Mouse (Mus musculus): Measurements from ENCODE around the gene Mgat5b. TPM values are rescaled to one million over a fixed set of nuclear protein-coding genes. Genes with fewer than 3 reads are reported as not detected.

The Mgat5b gene
- polyA plus RNA-seq, 1 experiment from 2014 or later: 0.24 TPM

- no peak overlapping the region for H3K27ac ChIP-seq
- no peak for DNase-seq (ENCODE audit: low spot score)
- H3K9ac ChIP-seq (ENCODE audit: low read depth, low read length): no peak overlapping the region
- no peak overlapping the region for H3K4me3 ChIP-seq (replicated peaks; ENCODE audit: low read depth, low read length)
- peaks cover 30% of the 10 kb centered on the region for H3K27me3 ChIP-seq (ENCODE audit: insufficient read depth, low read length)
- no peaks in the 10 kb centered on the region for H3K9me3 ChIP-seq (replicated peaks; ENCODE audit: low read length)
- H3K36me3 ChIP-seq (ENCODE audit: insufficient read depth, low read length): no peaks in the 10 kb centered on the region
- no peak overlapping the region for H3K4me2 ChIP-seq (ENCODE audit: low read length)
- 74% methylated on average over 5 of the region's 5 CpGs for WGBS
- peaks cover 9% of the 10 kb centered on the region for H3K4me1 ChIP-seq (replicated peaks; ENCODE audit: insufficient read depth, low read length)
- ATAC-seq (replicated peaks; ENCODE audit: low FRiP score, low read depth): no peak
- TF ChIP-seq CTCF (IDR thresholded peaks at IDR 0.05; ENCODE audit: low read depth): no peak
Observed at GRCm38 (mm10) chr11:116914267-116914885, 4.3 kb upstream of the Mgat5b start.

- Histone ChIP-seq H3K4me1 (replicated peaks; ENCODE audit: insufficient read depth, low read length) (peaks cover 10% of the 10 kb centered on the region), H3K4me2 (ENCODE audit: low read length) (no peak overlapping the region), H3K9me3 (replicated peaks; ENCODE audit: low read length) (no peaks in the 10 kb centered on the region), H3K36me3 (ENCODE audit: insufficient read depth, low read length) (no peaks in the 10 kb centered on the region), H3K27ac (no peak overlapping the region), H3K9ac (ENCODE audit: low read depth, low read length) (no peak overlapping the region), H3K4me3 (replicated peaks; ENCODE audit: low read depth, low read length) (no peak overlapping the region), H3K27me3 (ENCODE audit: insufficient read depth, low read length) (peaks cover 39% of the 10 kb centered on the region)
- WGBS: 90% methylated on average over 3 of the region's 3 CpGs
- no peak for DNase-seq (ENCODE audit: low spot score)
- TF ChIP-seq CTCF (IDR thresholded peaks at IDR 0.05; ENCODE audit: low read depth): no peak
- no peak for ATAC-seq (replicated peaks; ENCODE audit: low FRiP score, low read depth)
Observed at GRCm38 (mm10) chr11:116915241-116915640, 3.4 kb upstream of the Mgat5b start.

- DNase-seq (ENCODE audit: low spot score) (peak; percentile 37), ATAC-seq (replicated peaks; ENCODE audit: low FRiP score, low read depth) (no peak)
- no peak overlapping the region for H3K9ac ChIP-seq (ENCODE audit: low read depth, low read length)
- peaks cover 10% of the 10 kb centered on the region for H3K4me1 ChIP-seq (replicated peaks; ENCODE audit: insufficient read depth, low read length)
- TF ChIP-seq CTCF (IDR thresholded peaks at IDR 0.05; ENCODE audit: low read depth): no peak
- H3K27me3 ChIP-seq (ENCODE audit: insufficient read depth, low read length): peaks cover 53% of the 10 kb centered on the region
- no peaks in the 10 kb centered on the region for H3K9me3 ChIP-seq (replicated peaks; ENCODE audit: low read length)
- WGBS: 16% methylated on average over 7 of the region's 7 CpGs
- H3K27ac ChIP-seq: no peak overlapping the region
- no peaks in the 10 kb centered on the region for H3K36me3 ChIP-seq (ENCODE audit: insufficient read depth, low read length)
- no peak overlapping the region for H3K4me2 ChIP-seq (ENCODE audit: low read length)
- H3K4me3 ChIP-seq (replicated peaks; ENCODE audit: low read depth, low read length): no peak overlapping the region
Observed at GRCm38 (mm10) chr11:116917361-116917760, 1.3 kb upstream of the Mgat5b start.

- H3K36me3 ChIP-seq (ENCODE audit: insufficient read depth, low read length): no peaks in the 10 kb centered on the region
- TF ChIP-seq CTCF (IDR thresholded peaks at IDR 0.05; ENCODE audit: low read depth): no peak
- no peak overlapping the region for H3K27ac ChIP-seq
- H3K4me1 ChIP-seq (replicated peaks; ENCODE audit: insufficient read depth, low read length): peaks cover 10% of the 10 kb centered on the region
- ATAC-seq (replicated peaks; ENCODE audit: low FRiP score, low read depth): no peak
- H3K4me3 ChIP-seq (replicated peaks; ENCODE audit: low read depth, low read length): peak overlapping the region; percentile 50
- 3% methylated on average over 51 of the region's 58 CpGs for WGBS
- H3K4me2 ChIP-seq (ENCODE audit: low read length): peak overlapping the region; percentile 91
- no peaks in the 10 kb centered on the region for H3K9me3 ChIP-seq (replicated peaks; ENCODE audit: low read length)
- peaks cover 53% of the 10 kb centered on the region for H3K27me3 ChIP-seq (ENCODE audit: insufficient read depth, low read length)
- no peak for DNase-seq (ENCODE audit: low spot score)
- H3K9ac ChIP-seq (ENCODE audit: low read depth, low read length): peak overlapping the region; percentile 35; the same call in 1 of the 2 replicates
Observed at GRCm38 (mm10) chr11:116919186-116920020, 740 bp downstream of the Mgat5b start.

GRCm38 (mm10) chr11:116920746-116921145, 2.1 kb downstream of the Mgat5b start:
- Histone ChIP-seq H3K27me3 (ENCODE audit: insufficient read depth, low read length) (peaks cover 51% of the 10 kb centered on the region), H3K4me3 (replicated peaks; ENCODE audit: low read depth, low read length) (no peak overlapping the region), H3K27ac (no peak overlapping the region), H3K36me3 (ENCODE audit: insufficient read depth, low read length) (no peaks in the 10 kb centered on the region), H3K9ac (ENCODE audit: low read depth, low read length) (no peak overlapping the region), H3K9me3 (replicated peaks; ENCODE audit: low read length) (no peaks in the 10 kb centered on the region), H3K4me1 (replicated peaks; ENCODE audit: insufficient read depth, low read length) (peaks cover 10% of the 10 kb centered on the region), H3K4me2 (ENCODE audit: low read length) (no peak overlapping the region)
- 1% methylated on average over 6 of the region's 6 CpGs for WGBS
- DNase-seq (ENCODE audit: low spot score) (peak; percentile 71), ATAC-seq (replicated peaks; ENCODE audit: low FRiP score, low read depth) (no peak)
- no peak for TF ChIP-seq CTCF (IDR thresholded peaks at IDR 0.05; ENCODE audit: low read depth)

GRCm38 (mm10) chr11:116922058-116922457, 3.4 kb downstream of the Mgat5b start:
- Histone ChIP-seq H3K36me3 (ENCODE audit: insufficient read depth, low read length) (no peaks in the 10 kb centered on the region), H3K4me3 (replicated peaks; ENCODE audit: low read depth, low read length) (no peak overlapping the region), H3K27ac (no peak overlapping the region), H3K4me2 (ENCODE audit: low read length) (no peak overlapping the region), H3K4me1 (replicated peaks; ENCODE audit: insufficient read depth, low read length) (peaks cover 10% of the 10 kb centered on the region), H3K9me3 (replicated peaks; ENCODE audit: low read length) (no peaks in the 10 kb centered on the region), H3K27me3 (ENCODE audit: insufficient read depth, low read length) (peaks cover 42% of the 10 kb centered on the region), H3K9ac (ENCODE audit: low read depth, low read length) (no peak overlapping the region)
- ATAC-seq (replicated peaks; ENCODE audit: low FRiP score, low read depth): no peak
- no peak for TF ChIP-seq CTCF (IDR thresholded peaks at IDR 0.05; ENCODE audit: low read depth)
- WGBS: 56% methylated on average over 7 of the region's 7 CpGs
- no peak for DNase-seq (ENCODE audit: low spot score)
